Mouse (Mus musculus): ENCODE measurements around the gene Gnaz.

Gnaz gene
- long read RNA-seq, experiment 1, partial matches to known transcripts = 1 of 5 reads
- long read RNA-seq, experiment 1, other reads (novel, unspliced or antisense) = 2 of 5 reads
- long read RNA-seq, experiment 2, partial matches to known transcripts = 1 of 3 reads
- long read RNA-seq, experiment 2, other reads (novel, unspliced or antisense) = 0 of 3 reads

DNA sequence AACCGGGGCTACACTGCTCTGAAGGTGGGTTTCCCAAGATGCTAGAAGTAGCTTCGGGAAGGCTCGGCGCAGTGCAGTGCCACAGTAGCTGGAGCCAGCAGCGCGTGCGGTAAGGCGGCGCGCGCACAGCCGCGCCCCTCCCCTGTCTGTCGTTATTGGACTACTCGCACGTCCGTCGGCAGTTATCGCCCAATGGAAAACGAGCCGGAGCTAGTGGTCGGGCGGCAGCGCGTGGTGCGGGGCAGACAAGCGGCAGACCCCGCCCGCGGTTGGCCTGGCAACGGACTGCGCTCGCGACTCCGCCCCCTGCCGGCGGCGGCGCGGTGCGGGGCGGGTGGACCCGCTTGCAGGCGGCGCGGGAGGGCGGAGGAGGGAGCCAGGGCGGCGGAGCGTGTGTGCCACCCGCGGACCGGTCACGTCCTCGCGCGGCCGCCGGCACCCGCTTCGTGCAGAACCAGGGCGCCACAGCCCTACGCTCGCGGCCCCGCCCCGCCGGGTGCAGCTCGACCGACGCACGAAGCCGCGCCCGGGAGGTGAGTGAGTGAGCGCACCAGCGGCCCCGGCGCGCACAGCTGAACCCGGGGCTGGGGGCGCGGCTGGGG lies at the start of gene Gnaz:
Gnaz (plus strand) TSS at position 328 of the 602 bp plus-strand sequence.
- intact Hi-C loops (cut with DNase I) = no loop called here

DNA sequence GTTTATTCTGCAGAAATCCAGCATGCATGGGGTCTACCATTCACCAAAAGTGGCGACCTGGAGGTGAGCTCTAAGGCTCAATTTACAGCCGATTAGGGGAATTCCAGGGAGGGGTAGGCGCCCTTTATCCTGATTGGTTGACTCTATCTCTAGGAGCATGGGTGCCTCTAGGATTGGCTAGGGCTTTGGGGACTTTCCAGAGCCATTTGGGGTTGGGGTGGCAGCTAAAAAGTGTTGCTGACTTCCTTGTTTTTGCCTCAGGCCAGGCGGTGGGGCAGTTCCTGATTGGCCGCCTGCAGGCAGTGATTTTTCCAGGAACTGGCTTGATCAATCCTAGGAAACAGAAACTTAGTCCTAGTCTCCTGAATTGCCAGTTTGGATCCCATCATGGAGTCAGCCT lies 47.7 kb upstream of the Gnaz start:
- intact Hi-C loops (cut with DNase I) = no loop called here

GRCm38 (mm10) chr10:74920853-74921567 lies 46.0 kb upstream of the Gnaz start:
- intact Hi-C loops (cut with DNase I) = no loop called here

DNA sequence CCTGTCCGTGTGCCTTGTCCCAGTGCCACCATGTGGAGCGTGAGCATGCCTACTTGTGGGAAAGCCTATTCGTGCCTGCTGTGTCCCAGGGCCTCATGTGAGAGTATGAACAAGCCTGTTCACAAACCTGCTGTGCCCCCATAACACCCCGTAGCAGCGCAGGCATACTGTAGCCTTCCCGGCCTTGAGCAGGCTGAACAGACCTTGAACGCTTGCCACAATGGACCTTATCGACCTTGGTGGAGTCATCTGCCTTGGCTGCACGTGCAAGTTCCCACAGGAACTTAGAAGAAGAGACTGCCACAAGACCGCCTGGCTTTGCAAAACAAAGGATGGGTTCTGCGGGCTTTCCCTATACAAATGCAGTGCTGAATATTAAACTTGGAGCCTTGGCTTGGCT lies 45.4 kb upstream of the Gnaz start:
- intact Hi-C loops (cut with DNase I) = no loop called here

DNA sequence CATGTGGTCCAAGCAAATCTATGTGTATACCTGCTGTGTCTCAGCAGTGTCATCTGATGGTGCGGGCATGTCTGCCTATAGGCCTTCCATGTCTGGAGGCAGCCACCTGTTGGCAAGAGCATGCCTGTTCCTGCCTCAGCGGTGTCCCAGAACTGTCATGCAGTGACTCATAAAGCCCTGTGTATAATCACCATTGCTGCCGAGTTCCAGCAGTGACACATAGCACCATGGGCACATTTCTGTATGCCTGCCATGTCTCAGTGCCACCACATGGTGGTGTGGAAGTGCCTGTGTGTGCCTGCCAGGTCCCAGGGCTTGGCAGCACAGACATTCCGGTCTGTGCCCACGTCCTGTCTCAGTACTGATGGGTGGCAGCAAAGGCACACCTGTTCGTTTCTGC lies 44.2 kb upstream of the Gnaz start:
- intact Hi-C loops (cut with DNase I) = no loop called here

- intact Hi-C loops (cut with DNase I) = no loop called here
These were observed 42.7 kb upstream of the Gnaz start for GRCm38 (mm10) chr10:74924274-74924673.

GRCm38 (mm10) chr10:74925324-74925723 lies 41.7 kb upstream of the Gnaz start:
- intact Hi-C loops (cut with DNase I) = no loop called here

GRCm38 (mm10) chr10:74928276-74928675 lies 38.7 kb upstream of the Gnaz start:
- intact Hi-C loops (cut with DNase I) = no loop called here

GRCm38 (mm10) chr10:74929578-74929977 lies 37.4 kb upstream of the Gnaz start:
- intact Hi-C loops (cut with DNase I) = no loop called here

DNA sequence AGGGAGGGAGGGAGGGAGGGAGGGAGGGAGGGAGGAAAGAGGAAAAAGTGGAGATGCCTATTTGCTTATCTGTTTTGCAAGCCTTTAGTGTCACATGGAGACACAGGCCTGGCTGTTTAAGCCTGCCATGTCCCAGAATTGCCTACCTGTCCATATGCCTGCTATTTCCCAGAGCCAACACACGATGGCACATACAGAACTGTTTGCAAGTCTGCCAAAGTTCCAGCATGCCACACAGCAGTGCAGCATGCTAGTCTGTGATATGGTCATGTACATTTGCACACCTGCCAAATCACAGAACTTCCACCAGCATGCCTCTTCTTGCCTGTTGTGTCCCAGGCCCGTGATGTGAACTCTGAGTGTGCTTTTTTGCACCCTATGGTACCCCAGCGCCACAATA lies 36.4 kb upstream of the Gnaz start:
- intact Hi-C loops (cut with DNase I) = no loop called here

- intact Hi-C loops (cut with DNase I) = no loop called here
These were observed 35.3 kb upstream of the Gnaz start for GRCm38 (mm10) chr10:74931631-74932030.

GRCm38 (mm10) chr10:74932487-74932886 lies 34.5 kb upstream of the Gnaz start:
- intact Hi-C loops (cut with DNase I) = no loop called here

DNA sequence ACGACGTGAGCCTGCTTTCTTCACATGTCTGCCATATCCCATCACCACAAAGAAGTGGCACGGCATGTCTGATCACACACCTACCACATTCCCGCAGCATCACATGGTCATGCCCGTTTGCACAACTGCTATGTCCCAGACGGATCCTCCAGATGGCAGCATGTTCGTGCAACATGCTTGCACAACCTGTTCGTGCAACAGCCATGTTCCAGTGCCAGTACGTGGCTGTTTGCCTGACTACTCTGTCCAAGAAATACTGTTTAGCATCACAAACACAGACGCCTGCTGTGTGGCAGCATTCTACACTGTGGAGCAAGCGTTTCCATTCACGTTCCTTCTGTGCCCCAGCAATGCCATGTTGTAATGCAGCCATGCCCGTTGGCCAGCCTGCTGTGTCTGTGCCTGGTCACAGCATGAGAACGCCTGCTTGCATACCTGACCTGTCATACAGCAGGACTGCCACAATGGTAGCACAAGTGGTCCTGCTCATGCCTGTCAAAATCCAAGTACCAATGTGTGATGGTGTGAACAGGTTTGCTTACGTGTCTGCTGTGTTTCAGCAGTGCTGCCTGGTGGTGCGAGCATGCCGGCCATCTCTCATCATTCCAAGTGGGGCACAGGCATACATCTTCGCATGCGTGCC lies 33.3 kb upstream of the Gnaz start:
- intact Hi-C loops (cut with DNase I) = no loop called here

DNA sequence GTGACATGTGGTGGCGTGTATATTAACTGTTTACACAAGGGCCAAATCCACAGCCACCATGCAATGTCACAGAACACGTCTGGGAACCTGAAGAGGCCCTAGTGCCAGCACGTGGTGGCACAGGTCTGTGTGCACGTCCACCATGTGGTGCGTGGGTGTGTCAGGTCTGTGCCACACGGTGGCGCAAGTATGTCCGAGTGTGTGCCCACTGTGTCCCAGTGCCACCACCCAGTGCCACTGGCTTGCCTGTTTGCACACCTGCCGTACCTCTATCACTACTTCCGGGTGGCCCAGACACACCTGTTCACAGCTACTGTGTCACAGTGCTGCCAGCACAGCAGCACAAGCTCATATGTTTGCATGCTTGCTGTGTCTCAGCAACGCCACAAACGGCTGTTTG lies 32.5 kb upstream of the Gnaz start:
- intact Hi-C loops (cut with DNase I) = no loop called here

DNA sequence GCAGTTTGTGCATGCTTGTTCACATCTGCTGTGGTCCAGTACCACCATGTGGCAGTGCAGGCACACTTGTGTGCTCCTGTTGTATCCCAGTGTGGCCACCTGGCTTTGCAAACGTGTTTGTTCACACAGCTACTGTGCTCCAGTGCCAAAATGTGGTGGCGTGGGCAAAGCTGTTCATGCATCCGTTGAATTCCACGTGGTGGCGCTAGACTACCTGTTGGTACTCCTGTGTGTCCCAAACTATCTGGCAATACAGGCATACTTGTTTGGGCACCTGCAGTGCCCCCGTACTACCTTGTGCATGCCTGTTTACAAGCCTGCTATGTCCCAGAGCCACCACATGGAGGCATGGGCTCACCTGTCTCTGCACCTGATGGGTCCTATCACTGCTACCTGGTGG lies 32.0 kb upstream of the Gnaz start:
- intact Hi-C loops (cut with DNase I) = no loop called here

- intact Hi-C loops (cut with DNase I) = loop anchor here (1.0 to 2.0 kb wide), 2 partner anchors 84 to 214 kb away; no protein-coding TSS in a partner anchor
These were observed 29.8 kb upstream of the Gnaz start for GRCm38 (mm10) chr10:74937003-74937790.

- intact Hi-C loops (cut with DNase I) = no loop called here
These were observed 28.6 kb upstream of the Gnaz start for GRCm38 (mm10) chr10:74938410-74938809.

- intact Hi-C loops (cut with DNase I) = no loop called here
These were observed 27.7 kb upstream of the Gnaz start for GRCm38 (mm10) chr10:74939300-74939699.

GRCm38 (mm10) chr10:74940795-74941194 lies 26.2 kb upstream of the Gnaz start:
- intact Hi-C loops (cut with DNase I) = no loop called here

GRCm38 (mm10) chr10:74952830-74953443 lies 14.0 kb upstream of the Gnaz start:
- intact Hi-C loops (cut with DNase I) = no loop called here

DNA sequence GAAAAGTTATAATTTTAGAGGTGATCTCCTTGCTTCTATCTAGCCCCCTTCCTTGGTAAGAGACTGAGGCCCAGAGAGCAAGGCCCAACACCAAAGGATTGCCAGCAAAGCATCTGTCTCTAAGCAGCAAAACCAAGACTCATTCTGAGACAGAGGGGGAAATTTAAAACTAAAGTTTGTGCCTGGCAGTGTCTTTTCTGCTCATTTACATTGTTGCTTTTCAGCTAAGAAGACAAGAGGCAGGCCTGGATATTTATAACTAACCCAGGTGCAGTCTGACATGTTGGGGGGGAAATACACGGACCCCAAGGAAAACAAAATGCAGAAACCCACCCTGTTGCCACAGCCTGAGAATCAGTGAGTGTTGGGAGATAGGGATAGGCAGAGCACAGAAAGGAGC lies 2.6 kb upstream of the Gnaz start:
- intact Hi-C loops (cut with DNase I) = no loop called here

All from adrenal gland (tissue).